Mouse (Mus musculus) myocyte (in vitro differentiated cells): ENCODE results near the gene Ccdc137. TPM values are rescaled to one million over a fixed set of nuclear protein-coding genes. Genes with fewer than 3 reads are reported as not detected.
A peak's percentile ranks its signal among the peaks of the same experiment; 100 is the strongest.

Experiments
- H3K27me3 ChIP-seq: one replicate; pipeline ENCODE4 v1.6.1; 2011; ENCODE audit not compliant: control insufficient read depth, insufficient read depth, insufficient read length
- H3K36me3 ChIP-seq: one replicate; pipeline ENCODE4 v1.6.1; 2011; ENCODE audit not compliant: control insufficient read depth, insufficient read depth
- H3K4me2 ChIP-seq: one replicate; pipeline ENCODE4 v1.6.1; 2011; ENCODE audit warnings: low read depth, control low read depth
- H3K4me3 ChIP-seq: one replicate; pipeline ENCODE4 v1.5.1; 2011; ENCODE audit warnings: mild to moderate bottlenecking, control low read depth, moderate library complexity
- H3K79me2 ChIP-seq: one replicate; pipeline ENCODE4 v1.6.1; 2011; ENCODE audit not compliant: control insufficient read depth, insufficient read depth
- H3ac ChIP-seq: one replicate; pipeline ENCODE4 v1.6.1; 2011; ENCODE audit not compliant: control insufficient read depth, insufficient read length
- CEBPB ChIP-seq: IDR thresholded peaks from 2 replicates; pipeline ENCODE4 v1.6.1; 2011; ENCODE audit warnings: mild to moderate bottlenecking, moderate library complexity; ENCODE audit not compliant: poor library complexity, insufficient read depth, severe bottlenecking
- E2F4 ChIP-seq: IDR thresholded peaks from one replicate; pipeline ENCODE4 v1.6.1; 2011; ENCODE audit warnings: mild to moderate bottlenecking, control low read depth, moderate library complexity; ENCODE audit not compliant: insufficient read depth
- MAX ChIP-seq: IDR thresholded peaks from one replicate; pipeline ENCODE4 v1.6.1; 2011; ENCODE audit warnings: low read depth, mild to moderate bottlenecking, control low read depth
- MYOD1 ChIP-seq, 3 experiments: IDR thresholded peaks; one replicate each; pipeline ENCODE4 v1.6.1; 2011; ENCODE audit warnings: control low read depth in 2 of 3, low read depth in 2 of 3, mild to moderate bottlenecking in 2 of 3, moderate library complexity in 1 of 3; ENCODE audit not compliant: insufficient read length in 2 of 3, control insufficient read depth in 1 of 3
- MYOG ChIP-seq, 3 experiments: IDR thresholded peaks; one replicate each; pipeline ENCODE4 v1.6.1; 2011; ENCODE audit warnings: control low read depth in 2 of 3, low read depth in 2 of 3, mild to moderate bottlenecking in 2 of 3; ENCODE audit not compliant: insufficient read length in 2 of 3, control insufficient read depth in 1 of 3, insufficient read depth in 1 of 3
- POLR2A ChIP-seq: IDR thresholded peaks from one replicate; pipeline ENCODE4 v1.6.1; 2011; ENCODE audit warnings: low read depth, mild to moderate bottlenecking, control low read depth, moderate library complexity; ENCODE audit not compliant: insufficient read length
- POLR2AphosphoS2 ChIP-seq: IDR thresholded peaks from one replicate; pipeline ENCODE4 v1.6.1; 2011; ENCODE audit warnings: low read depth, control low read depth; ENCODE audit not compliant: insufficient read length
- REST ChIP-seq: IDR thresholded peaks from one replicate; pipeline ENCODE4 v1.6.1; 2011; ENCODE audit warnings: mild to moderate bottlenecking, control low read depth, moderate library complexity; ENCODE audit not compliant: insufficient read depth, insufficient read length
- SRF ChIP-seq: IDR thresholded peaks from one replicate; pipeline ENCODE4 v1.6.1; 2011; ENCODE audit warnings: low read depth; ENCODE audit not compliant: control insufficient read depth, insufficient read length
- TCF12 ChIP-seq: IDR thresholded peaks from one replicate; pipeline ENCODE4 v1.6.1; 2011; ENCODE audit warnings: mild to moderate bottlenecking, control low read depth; ENCODE audit not compliant: poor library complexity, insufficient read depth, severe bottlenecking
- TCF3 ChIP-seq: IDR thresholded peaks from one replicate; pipeline ENCODE4 v1.6.1; 2011; ENCODE audit warnings: low read depth, control low read depth; ENCODE audit not compliant: insufficient read length
- USF1 ChIP-seq: IDR thresholded peaks from one replicate; pipeline ENCODE4 v1.6.1; 2011; ENCODE audit warnings: low read depth, mild to moderate bottlenecking, control low read depth, moderate library complexity
- polyA plus RNA-seq: library from polyadenylated mRNA; unstranded; fragments of >200 nt; fragmentation: generic; extraction: Trizol; gene quantifications from one replicate; pipeline ENCODE4 v1.2.1, GENCODE M21; 2012; ENCODE audit warnings: missing spikeins

The Ccdc137 gene
- polyA plus RNA-seq, 1 experiment, result 11.4 TPM

DNA sequence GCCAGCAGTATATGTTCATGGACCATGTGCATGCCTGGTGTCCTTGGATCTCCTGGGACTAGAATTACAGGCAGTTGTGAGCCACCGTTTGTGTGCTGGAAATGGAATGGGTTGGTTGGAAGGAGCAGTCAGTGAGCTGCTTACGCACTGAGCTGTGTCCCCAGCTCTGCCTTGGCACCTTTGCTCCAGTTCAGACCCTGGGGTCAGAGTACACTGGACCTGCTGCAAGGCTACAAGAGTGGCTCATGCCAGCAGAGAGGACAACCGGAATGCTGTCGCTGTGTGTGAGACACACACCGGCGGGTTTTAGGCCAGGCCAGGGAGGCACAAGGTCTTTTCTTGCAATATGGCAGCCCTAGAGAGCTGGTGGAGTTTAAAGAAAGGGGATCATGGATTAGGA is 14.1 kb downstream of the Ccdc137 start:
- no peak overlapping the region for H3K4me3 ChIP-seq
- H3K79me2 ChIP-seq, result peaks cover 15% of the 10 kb centered on the region
- H3K4me2 ChIP-seq, result no peak overlapping the region
- no peaks in the 10 kb centered on the region for H3K27me3 ChIP-seq
- no peak for TF ChIP-seq TCF3
- no peak for TF ChIP-seq MYOD1 (IDR thresholded peaks at IDR 0.05; ENCODE audit: control insufficient read depth in 1 of 3, insufficient read length in 2 of 3, low read depth in 2 of 3)
- no peak for TF ChIP-seq SRF
- TF ChIP-seq POLR2AphosphoS2, result no peak
- no peak overlapping the region for H3ac ChIP-seq
- H3K36me3 ChIP-seq, result peaks cover 27% of the 10 kb centered on the region

DNA sequence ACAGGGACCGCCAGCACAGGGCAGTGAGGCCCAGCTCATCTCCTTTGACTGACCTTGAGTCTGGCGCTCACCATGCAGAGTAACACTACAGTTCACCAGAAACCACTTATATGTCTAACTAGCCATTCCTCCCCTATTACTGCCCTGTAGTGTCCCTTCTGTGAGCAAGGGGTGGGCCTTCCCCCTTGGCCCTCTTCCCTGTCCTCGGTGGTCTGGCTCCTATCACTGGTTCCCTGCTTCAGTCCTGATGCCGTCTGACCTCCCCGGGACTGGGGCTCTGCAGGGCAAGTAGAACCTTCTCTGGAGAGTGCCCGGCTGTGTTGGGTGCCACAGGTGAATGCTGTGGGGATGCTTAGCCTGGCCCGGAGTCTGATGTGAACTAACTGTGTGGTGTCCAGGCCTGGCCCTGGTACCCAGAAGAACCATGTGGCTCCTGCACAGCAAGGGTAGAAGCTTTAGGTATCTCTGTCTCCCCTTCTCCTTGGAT is 25.6 kb downstream of the Ccdc137 start:
- Histone ChIP-seq H3ac (no peak overlapping the region), H3K27me3 (no peaks in the 10 kb centered on the region), H3K4me3 (peak overlapping the region; percentile 91), H3K4me2 (peak overlapping the region; percentile 78), H3K79me2 (peaks cover 24% of the 10 kb centered on the region), H3K36me3 (peaks cover 28% of the 10 kb centered on the region)
- TF ChIP-seq CEBPB (no peak), TCF3 (no peak), USF1 (no peak), SRF (no peak), E2F4 (no peak), POLR2A (no peak), REST (no peak), TCF12 (no peak), MYOD1 (IDR thresholded peaks at IDR 0.05; ENCODE audit: control insufficient read depth in 1 of 3, insufficient read length in 2 of 3, low read depth in 2 of 3) (no peak), MYOG (IDR thresholded peaks at IDR 0.05; ENCODE audit: control insufficient read depth in 1 of 3, insufficient read depth in 1 of 3, insufficient read length in 2 of 3, low read depth in 2 of 3) (no peak), POLR2AphosphoS2 (no peak), MAX (no peak)

- Histone ChIP-seq H3K4me2 (peak within 1 kb of the TSS; percentile 92), H3K4me3 (peak within 1 kb of the TSS; percentile 91), H3ac (peak within 1 kb of the TSS; percentile 90), H3K79me2 (peaks cover 24% of the 10 kb centered on the region), H3K36me3 (peaks cover 28% of the 10 kb centered on the region), H3K27me3 (no peaks in the 10 kb centered on the region)
- no peak for TF ChIP-seq E2F4
- TF ChIP-seq TCF12, result no peak
- TF ChIP-seq SRF, result peak; percentile 79
- no peak for TF ChIP-seq CEBPB
- TF ChIP-seq MYOG (IDR thresholded peaks at IDR 0.05; ENCODE audit: control insufficient read depth in 1 of 3, insufficient read depth in 1 of 3, insufficient read length in 2 of 3, low read depth in 2 of 3), result peak in 2 of 3 experiments; percentile 12 to 59
- TF ChIP-seq POLR2AphosphoS2, result peak; percentile 90
- no peak for TF ChIP-seq MAX
- no peak for TF ChIP-seq REST
- no peak for TF ChIP-seq TCF3
- TF ChIP-seq POLR2A, result peak; percentile 84
- TF ChIP-seq MYOD1 (IDR thresholded peaks at IDR 0.05; ENCODE audit: control insufficient read depth in 1 of 3, insufficient read length in 2 of 3, low read depth in 2 of 3), result no peak
- no peak for TF ChIP-seq USF1
Measured at GRCm38 (mm10) chr11:120484265-120484981, 26.5 kb downstream of the Ccdc137 start, which contains the start of gene Mrpl12. TSS of gene Mrpl12 (plus strand) at chr11:120484613.

- TF ChIP-seq POLR2AphosphoS2 (no peak), CEBPB (no peak), REST (no peak), MYOD1 (IDR thresholded peaks at IDR 0.05; ENCODE audit: control insufficient read depth in 1 of 3, insufficient read length in 2 of 3, low read depth in 2 of 3) (no peak), MYOG (IDR thresholded peaks at IDR 0.05; ENCODE audit: control insufficient read depth in 1 of 3, insufficient read depth in 1 of 3, insufficient read length in 2 of 3, low read depth in 2 of 3) (no peak), USF1 (no peak), MAX (no peak)
- peaks cover 24% of the 10 kb centered on the region for H3K79me2 ChIP-seq
- peak overlapping the region; percentile 91 for H3K4me3 ChIP-seq
- H3K36me3 ChIP-seq, result peaks cover 28% of the 10 kb centered on the region
- H3K4me2 ChIP-seq, result peak overlapping the region; percentile 92
- no peaks in the 10 kb centered on the region for H3K27me3 ChIP-seq
- H3ac ChIP-seq, result peak overlapping the region; percentile 90
Measured at GRCm38 (mm10) chr11:120485251-120485650, 27.3 kb downstream of the Ccdc137 start.

DNA sequence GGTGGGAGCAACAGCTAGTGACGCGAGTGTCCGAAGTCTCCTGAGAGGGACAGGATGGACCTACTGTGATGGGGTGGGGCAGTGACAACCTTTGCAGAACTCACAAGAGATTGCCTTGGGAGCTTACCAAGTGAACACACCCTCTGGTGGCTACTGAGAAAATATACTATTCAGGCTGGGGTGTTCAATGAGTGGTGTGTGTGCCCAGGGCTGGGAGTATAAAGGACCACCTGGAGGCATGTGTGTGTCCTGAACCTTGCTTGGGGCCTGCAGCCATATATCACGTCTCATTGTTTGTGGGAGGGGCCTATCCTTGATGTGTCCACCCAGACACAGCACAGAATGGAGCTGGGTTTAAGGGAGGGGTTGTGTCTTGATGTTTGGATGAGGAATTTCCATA is 30.6 kb downstream of the Ccdc137 start:
- Histone ChIP-seq H3K79me2 (peaks cover 30% of the 10 kb centered on the region), H3K27me3 (no peaks in the 10 kb centered on the region), H3K4me3 (no peak overlapping the region), H3ac (no peak overlapping the region), H3K4me2 (no peak overlapping the region), H3K36me3 (peaks cover 16% of the 10 kb centered on the region)
- no peak for TF ChIP-seq POLR2AphosphoS2
- TF ChIP-seq REST, result no peak
- TF ChIP-seq MAX, result no peak
- no peak for TF ChIP-seq E2F4
- no peak for TF ChIP-seq SRF
- no peak for TF ChIP-seq TCF12
- no peak for TF ChIP-seq TCF3
- no peak for TF ChIP-seq MYOG (IDR thresholded peaks at IDR 0.05; ENCODE audit: control insufficient read depth in 1 of 3, insufficient read depth in 1 of 3, insufficient read length in 2 of 3, low read depth in 2 of 3)
- TF ChIP-seq POLR2A, result no peak
- TF ChIP-seq CEBPB, result no peak
